Mouse (Mus musculus): Measurements from ENCODE around the gene Cbs. TPM values are rescaled to one million over a fixed set of nuclear protein-coding genes. Genes with fewer than 3 reads are reported as not detected.
"Not testable (repeated sequence)": the region's sequence is repeated elsewhere in the genome, so short reads cannot be mapped to it uniquely, and the experiment has no call there.

Cbs gene
- polyA plus RNA-seq, 1 experiment from 2014 or later: 3.9 TPM

DNA sequence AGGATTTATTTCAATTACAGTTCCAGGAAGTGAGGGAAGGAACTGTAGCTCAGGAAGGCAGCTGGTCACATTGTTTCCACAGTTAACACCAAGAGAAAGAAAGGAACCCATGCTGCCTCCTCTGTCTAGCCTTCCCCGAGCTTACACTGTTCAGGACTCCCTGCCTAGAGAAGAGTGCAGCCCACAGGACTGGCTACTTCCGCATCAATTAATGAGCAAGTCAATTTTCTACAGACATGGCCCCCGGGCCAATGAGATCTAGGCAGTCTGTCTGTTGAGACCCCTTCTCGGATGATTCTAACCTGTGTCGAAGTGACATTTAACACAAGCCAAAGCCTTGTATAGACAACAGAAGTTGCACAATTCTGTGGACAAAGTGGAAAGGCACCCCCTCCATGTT lies 2.1 kb downstream of the Cbs start:
- H3K4me3 ChIP-seq (ENCODE audit: low read length): no peak overlapping the region
- H3K9me3 ChIP-seq (ENCODE audit: control insufficient read depth, low read length): no peaks in the 10 kb centered on the region
- H3K4me2 ChIP-seq (ENCODE audit: low read depth, low read length): no peak overlapping the region
- H3K9ac ChIP-seq (ENCODE audit: low read length): no peak overlapping the region
- peaks cover 7% of the 10 kb centered on the region for H3K27me3 ChIP-seq (ENCODE audit: control insufficient read depth, insufficient read depth, low read depth, low read length)
- 74% methylated on average over 5 of the region's 5 CpGs for WGBS
- H3K4me1 ChIP-seq (replicated peaks; ENCODE audit: control insufficient read depth, insufficient read depth, low read length): peaks cover 13% of the 10 kb centered on the region
- ATAC-seq (ENCODE audit: low read depth): no peak
- no peak overlapping the region for H3K27ac ChIP-seq (ENCODE audit: low read length)
- no peaks in the 10 kb centered on the region for H3K36me3 ChIP-seq (ENCODE audit: control insufficient read depth, insufficient read depth, low read length)

DNA sequence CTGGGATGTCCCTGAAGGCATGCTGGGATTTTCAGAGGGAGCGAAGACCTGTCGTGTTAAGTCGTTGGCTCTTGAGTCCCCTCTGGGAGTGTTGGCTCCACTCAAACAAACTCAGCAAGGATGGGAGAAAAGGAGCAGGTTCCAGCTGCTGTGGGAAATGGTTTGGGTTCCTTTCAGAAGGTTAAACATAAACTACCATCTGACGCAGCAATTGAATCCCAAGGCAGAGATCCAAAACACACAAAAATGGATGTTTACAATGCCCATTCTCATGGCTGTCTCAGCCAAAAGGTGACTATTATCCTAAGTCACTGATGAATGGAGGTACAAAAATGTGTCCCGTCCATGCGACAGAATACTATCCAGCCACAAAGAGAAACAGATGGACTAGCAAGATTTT lies 4.0 kb downstream of the Cbs start:
- Histone ChIP-seq H3K4me3 (ENCODE audit: low read length) (no peak overlapping the region), H3K27ac (ENCODE audit: low read length) (no peak overlapping the region), H3K4me1 (replicated peaks; ENCODE audit: control insufficient read depth, insufficient read depth, low read length) (peaks cover 11% of the 10 kb centered on the region), H3K9ac (ENCODE audit: low read length) (no peak overlapping the region), H3K4me2 (ENCODE audit: low read depth, low read length) (no peak overlapping the region), H3K36me3 (ENCODE audit: control insufficient read depth, insufficient read depth, low read length) (no peaks in the 10 kb centered on the region), H3K27me3 (ENCODE audit: control insufficient read depth, insufficient read depth, low read depth, low read length) (peaks cover 7% of the 10 kb centered on the region), H3K9me3 (ENCODE audit: control insufficient read depth, low read length) (no peaks in the 10 kb centered on the region; the same call in 1 of the 2 replicates)
- no peak for ATAC-seq (ENCODE audit: low read depth)
- WGBS: 63% methylated on average over 6 of the region's 6 CpGs

GRCm38 (mm10) chr17:31631081-31631800 lies 5.8 kb downstream of the Cbs start:
- Histone ChIP-seq H3K27ac (ENCODE audit: low read length) (no peak overlapping the region), H3K9me3 (ENCODE audit: control insufficient read depth, low read length) (no peaks in the 10 kb centered on the region; the same call in 1 of the 2 replicates), H3K36me3 (ENCODE audit: control insufficient read depth, insufficient read depth, low read length) (no peaks in the 10 kb centered on the region), H3K27me3 (ENCODE audit: control insufficient read depth, insufficient read depth, low read depth, low read length) (peaks cover 5% of the 10 kb centered on the region), H3K4me3 (ENCODE audit: low read length) (no peak overlapping the region), H3K9ac (ENCODE audit: low read length) (no peak overlapping the region), H3K4me2 (ENCODE audit: low read depth, low read length) (no peak overlapping the region), H3K4me1 (replicated peaks; ENCODE audit: control insufficient read depth, insufficient read depth, low read length) (peaks cover 2% of the 10 kb centered on the region)
- no peak for ATAC-seq (ENCODE audit: low read depth)
- WGBS: 70% methylated on average over 10 of the region's 10 CpGs

DNA sequence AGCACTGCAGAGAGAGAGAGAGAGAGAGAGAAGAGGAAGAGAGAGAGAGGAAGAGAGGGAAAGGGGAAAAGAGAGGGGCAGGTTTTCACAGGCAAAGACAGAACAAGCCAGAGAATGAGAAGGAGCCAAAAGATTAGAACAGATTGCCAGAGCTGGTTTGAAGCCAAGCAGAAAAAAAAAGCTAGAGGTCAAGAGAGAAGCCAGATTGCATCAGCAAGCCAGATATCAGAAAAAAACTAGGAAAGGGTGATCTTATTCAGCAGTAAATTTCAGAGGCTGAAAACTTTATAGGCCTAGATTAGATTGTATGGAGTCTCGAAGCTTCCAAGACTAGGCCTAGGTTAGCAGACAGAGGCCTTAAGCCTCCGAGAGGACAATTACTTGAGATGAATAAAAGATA lies 9.1 kb downstream of the Cbs start:
- Histone ChIP-seq H3K4me1 (replicated peaks; ENCODE audit: control insufficient read depth, insufficient read depth, low read length) (no peaks in the 10 kb centered on the region), H3K4me3 (ENCODE audit: low read length) (no peak overlapping the region), H3K9me3 (ENCODE audit: control insufficient read depth, low read length) (no peaks in the 10 kb centered on the region; the same call in 1 of the 2 replicates), H3K27me3 (ENCODE audit: control insufficient read depth, insufficient read depth, low read depth, low read length) (no peaks in the 10 kb centered on the region), H3K4me2 (ENCODE audit: low read depth, low read length) (no peak overlapping the region), H3K27ac (ENCODE audit: low read length) (no peak overlapping the region), H3K36me3 (ENCODE audit: control insufficient read depth, insufficient read depth, low read length) (no peaks in the 10 kb centered on the region), H3K9ac (ENCODE audit: low read length) (no peak overlapping the region)
- ATAC-seq (ENCODE audit: low read depth): no peak
- 90% methylated on average over 2 of the region's 2 CpGs for WGBS

DNA sequence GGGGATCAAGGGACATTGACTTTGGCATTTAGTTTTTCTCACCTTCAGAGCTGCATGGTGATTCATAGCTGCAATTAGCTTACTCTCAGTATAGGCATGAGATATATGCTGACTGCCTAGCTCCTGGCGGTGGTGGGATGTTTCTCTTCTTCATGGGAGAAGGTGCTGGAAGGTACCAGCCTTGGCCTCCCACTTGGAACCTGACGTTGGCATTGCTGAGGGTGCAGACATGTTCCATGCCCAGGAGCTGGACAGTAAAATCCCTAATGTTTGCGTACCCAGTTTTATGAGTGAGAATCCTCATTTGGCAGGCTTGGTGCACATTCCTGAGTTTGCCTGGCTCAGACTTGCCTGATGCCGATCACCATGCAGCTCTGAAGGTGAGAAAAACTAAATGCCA lies 13.9 kb downstream of the Cbs start:
- 86% methylated on average over 4 of the region's 4 CpGs for WGBS
- no peak for ATAC-seq (ENCODE audit: low read depth)
- H3K27me3 ChIP-seq (ENCODE audit: control insufficient read depth, insufficient read depth, low read depth, low read length): no peaks in the 10 kb centered on the region
- H3K4me2 ChIP-seq (ENCODE audit: low read depth, low read length): no peak overlapping the region
- H3K9ac ChIP-seq (ENCODE audit: low read length): no peak overlapping the region
- H3K4me1 ChIP-seq (replicated peaks; ENCODE audit: control insufficient read depth, insufficient read depth, low read length): no peaks in the 10 kb centered on the region
- no peak overlapping the region for H3K27ac ChIP-seq (ENCODE audit: low read length)
- H3K4me3 ChIP-seq (ENCODE audit: low read length): no peak overlapping the region
- H3K36me3 ChIP-seq (ENCODE audit: control insufficient read depth, insufficient read depth, low read length): no peaks in the 10 kb centered on the region
- H3K9me3 ChIP-seq (ENCODE audit: control insufficient read depth, low read length): no peaks in the 10 kb centered on the region

DNA sequence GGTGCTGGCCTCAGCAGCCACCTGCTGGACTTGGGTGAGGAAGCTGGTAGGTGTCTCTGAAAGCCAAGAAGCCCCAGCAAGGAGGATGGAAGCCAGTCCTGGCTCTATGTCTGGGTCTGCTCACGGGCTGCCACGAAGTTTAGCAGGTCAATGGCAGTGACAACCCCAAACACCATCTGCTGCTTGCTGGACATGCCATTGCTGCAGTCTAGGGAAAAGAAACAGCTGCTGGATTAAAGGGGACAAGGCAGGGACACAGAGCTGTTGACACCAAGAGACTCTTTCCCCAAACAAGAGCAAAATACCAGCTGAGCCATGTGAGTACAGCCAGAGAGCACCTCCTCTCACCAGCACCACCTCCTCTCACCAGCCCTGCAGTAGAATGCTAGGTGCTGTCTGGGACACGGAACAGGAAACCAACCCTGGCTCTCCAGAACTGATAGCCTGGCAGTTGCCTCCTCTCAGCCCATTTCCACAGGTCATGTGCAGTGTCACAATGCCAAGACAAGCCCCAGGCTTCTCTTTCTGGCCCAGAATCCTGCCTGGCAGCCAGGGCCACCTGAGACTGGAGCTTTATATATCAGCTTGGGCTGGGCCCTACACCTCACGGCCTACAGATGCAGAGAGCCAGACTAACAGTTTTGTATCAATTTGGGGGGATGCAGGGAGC lies 23.8 kb downstream of the Cbs start:
- Histone ChIP-seq H3K4me2 (ENCODE audit: low read depth, low read length) (no peak overlapping the region), H3K27ac (ENCODE audit: low read length) (no peak overlapping the region), H3K36me3 (ENCODE audit: control insufficient read depth, insufficient read depth, low read length) (no peaks in the 10 kb centered on the region), H3K9ac (ENCODE audit: low read length) (no peak overlapping the region), H3K9me3 (ENCODE audit: control insufficient read depth, low read length) (no peaks in the 10 kb centered on the region), H3K4me1 (replicated peaks; ENCODE audit: control insufficient read depth, insufficient read depth, low read length) (0 out of 2 replicates have a peak, but pooled peaks cover 2% of the 10 kb centered on the region), H3K27me3 (ENCODE audit: control insufficient read depth, insufficient read depth, low read depth, low read length) (no peaks in the 10 kb centered on the region), H3K4me3 (ENCODE audit: low read length) (no peak overlapping the region)
- WGBS: 51% methylated on average over 4 of the region's 4 CpGs
- peak; percentile 61 for ATAC-seq (ENCODE audit: low read depth)

DNA sequence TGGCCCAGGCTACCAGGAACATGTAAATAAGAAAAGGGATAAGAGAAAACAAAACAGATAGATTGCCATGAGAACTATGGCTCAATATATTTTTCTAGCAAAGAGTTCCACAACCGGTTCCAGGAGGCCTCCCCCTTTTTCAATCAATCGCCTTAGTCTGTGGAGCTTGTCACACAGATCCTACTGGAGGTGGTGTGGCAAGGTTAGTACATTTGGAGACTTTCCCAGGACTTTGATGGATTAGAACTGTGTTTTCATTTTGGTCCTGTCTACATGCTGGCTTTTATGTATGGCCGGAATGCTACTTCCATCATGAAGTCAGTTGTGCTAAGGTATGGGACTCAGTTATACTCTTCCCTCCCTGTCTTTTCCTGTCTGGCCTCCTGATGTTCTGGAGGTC lies 27.1 kb downstream of the Cbs start:
- Histone ChIP-seq H3K9me3 (ENCODE audit: control insufficient read depth, low read length) (no peaks in the 10 kb centered on the region), H3K27me3 (ENCODE audit: control insufficient read depth, insufficient read depth, low read depth, low read length) (no peaks in the 10 kb centered on the region), H3K4me3 (ENCODE audit: low read length) (no peak overlapping the region), H3K36me3 (ENCODE audit: control insufficient read depth, insufficient read depth, low read length) (peaks cover 8% of the 10 kb centered on the region), H3K9ac (ENCODE audit: low read length) (no peak overlapping the region), H3K27ac (ENCODE audit: low read length) (no peak overlapping the region), H3K4me1 (replicated peaks; ENCODE audit: control insufficient read depth, insufficient read depth, low read length) (0 out of 2 replicates have a peak, but pooled peaks cover 2% of the 10 kb centered on the region), H3K4me2 (ENCODE audit: low read depth, low read length) (no peak overlapping the region)
- 82% methylated on average over 3 of the region's 3 CpGs for WGBS
- ATAC-seq (ENCODE audit: low read depth): no peak

DNA sequence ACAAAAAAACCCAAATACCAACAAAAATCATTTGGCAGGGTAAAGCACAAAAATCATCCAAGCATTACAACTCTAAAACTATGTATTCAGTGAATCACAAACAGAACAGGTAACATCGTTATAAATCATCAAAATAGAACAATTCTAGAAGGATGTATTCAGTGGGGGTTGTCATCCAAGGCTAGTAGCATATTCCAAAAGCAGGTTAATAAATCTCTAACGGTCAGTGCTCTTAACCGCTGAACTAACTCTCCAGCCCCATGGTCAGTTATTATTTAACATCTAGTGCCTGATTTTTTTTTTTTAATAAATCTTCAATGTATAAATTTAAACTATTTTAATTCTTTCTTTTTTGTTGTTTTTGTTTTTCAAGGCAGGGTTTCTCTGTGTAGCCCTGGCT lies 27.9 kb downstream of the Cbs start:
- H3K27me3 ChIP-seq (ENCODE audit: control insufficient read depth, insufficient read depth, low read depth, low read length); ATAC-seq (ENCODE audit: low read depth); H3K4me2 ChIP-seq (ENCODE audit: low read depth, low read length); H3K9me3 ChIP-seq (ENCODE audit: control insufficient read depth, low read length); H3K4me3 ChIP-seq (ENCODE audit: low read length); H3K27ac ChIP-seq (ENCODE audit: low read length); H3K9ac ChIP-seq (ENCODE audit: low read length); H3K4me1 ChIP-seq (replicated peaks; ENCODE audit: control insufficient read depth, insufficient read depth, low read length): not testable (repeated sequence)
- H3K36me3 ChIP-seq (ENCODE audit: control insufficient read depth, insufficient read depth, low read length): peaks cover 13% of the 10 kb centered on the region
- 93% methylated on average over 3 of the region's 3 CpGs for WGBS

DNA sequence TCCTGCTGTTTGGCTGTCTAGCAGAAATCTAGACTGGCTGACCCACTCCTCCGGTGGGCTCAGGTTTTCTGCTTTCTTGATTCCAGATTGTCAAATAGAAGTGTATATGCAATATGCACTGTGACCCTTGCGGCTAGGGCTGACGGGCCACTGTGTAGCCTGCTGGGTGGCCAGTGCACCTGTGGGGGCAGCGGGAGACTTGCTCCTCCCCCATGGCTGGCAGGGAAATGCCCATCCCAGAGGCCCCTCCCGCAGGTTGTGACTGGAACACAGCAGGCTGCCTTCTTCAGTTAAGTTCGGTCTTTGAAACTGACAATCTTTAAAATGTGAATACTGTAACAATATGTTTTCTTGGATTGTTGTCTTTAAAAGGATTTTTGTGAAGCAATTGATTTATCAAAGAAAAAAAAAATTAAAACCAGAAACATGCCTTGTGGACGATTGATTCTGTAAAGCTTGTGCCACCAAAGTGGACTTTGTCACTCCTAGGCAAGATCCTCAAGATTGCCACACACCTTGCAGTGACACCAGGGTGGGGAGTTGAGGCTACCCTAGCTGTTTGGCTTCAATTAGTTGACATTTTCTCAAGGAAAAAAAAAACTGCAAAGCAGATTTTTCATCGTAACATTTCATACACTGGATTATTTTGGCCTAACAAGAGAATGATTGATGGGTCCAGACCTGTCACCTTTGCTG lies 29.6 kb downstream of the Cbs start:
- Histone ChIP-seq H3K9ac (ENCODE audit: low read length) (no peak overlapping the region), H3K4me3 (ENCODE audit: low read length) (no peak overlapping the region), H3K36me3 (ENCODE audit: control insufficient read depth, insufficient read depth, low read length) (peaks cover 13% of the 10 kb centered on the region), H3K9me3 (ENCODE audit: control insufficient read depth, low read length) (no peaks in the 10 kb centered on the region), H3K27ac (ENCODE audit: low read length) (no peak overlapping the region), H3K4me2 (ENCODE audit: low read depth, low read length) (no peak overlapping the region), H3K27me3 (ENCODE audit: control insufficient read depth, insufficient read depth, low read depth, low read length) (no peaks in the 10 kb centered on the region), H3K4me1 (replicated peaks; ENCODE audit: control insufficient read depth, insufficient read depth, low read length) (no peaks in the 10 kb centered on the region)
- ATAC-seq (ENCODE audit: low read depth): no peak
- 83% methylated on average over 8 of the region's 8 CpGs for WGBS
